Mouse (Mus musculus) kidney, postnatal 36 days (tissue): ENCODE measurements around the gene Nelfa.
"Not testable (repeated sequence)": the region's sequence is repeated elsewhere in the genome, so short reads cannot be mapped to it uniquely, and the experiment has no call there.

Experiments
- DNase-seq, 2 experiments: peaks; one replicate each; pipeline ENCODE4 v3.0.0; 2021 to 2022; ENCODE audit warnings: mixed read lengths in 2 of 2

Nelfa gene

DNA sequence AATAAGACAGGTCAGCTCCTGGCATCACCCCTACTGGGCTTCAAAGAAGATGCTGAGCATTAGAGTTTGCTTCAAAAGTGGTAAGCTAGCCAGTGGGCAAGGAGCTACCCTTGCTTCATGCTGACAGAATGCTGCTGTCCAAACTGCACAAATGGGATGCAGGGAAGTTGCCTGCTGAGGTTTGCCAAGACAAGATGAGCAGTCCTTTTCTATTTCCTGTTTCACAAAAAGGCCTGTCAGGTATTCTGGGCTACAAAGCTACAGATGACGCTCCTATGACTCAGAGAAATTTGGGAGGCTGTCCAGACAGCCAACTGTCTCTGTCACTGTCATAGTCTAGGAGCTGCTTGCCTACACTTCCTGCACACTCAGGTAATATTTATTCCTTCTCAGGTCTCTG is 16.7 kb downstream of the Nelfa start:
- DNase-seq, result no peak

- DNase-seq, result peak in 1 of 2 experiments; percentile 36
Observed at GRCm38 (mm10) chr5:33916616-33917015, 19.6 kb downstream of the Nelfa start.

DNA sequence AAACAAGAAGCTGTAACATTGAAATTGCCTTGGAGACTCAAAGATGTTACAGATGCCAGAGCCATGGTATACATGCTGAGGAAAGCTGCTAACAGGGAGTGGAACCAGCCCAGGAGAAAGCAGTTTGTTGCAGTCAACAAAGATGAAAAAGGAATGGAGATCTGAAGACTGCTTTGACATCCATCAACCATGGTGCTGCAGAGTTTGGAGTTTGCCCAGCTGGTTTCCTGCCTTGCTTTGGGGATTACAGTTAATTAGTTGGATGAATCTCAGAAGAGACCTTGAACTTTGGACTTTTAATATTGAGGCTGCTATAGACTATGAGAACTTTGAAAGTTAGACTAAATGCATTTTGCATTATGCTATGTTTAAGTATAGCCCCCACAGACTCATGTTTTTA is 21.2 kb downstream of the Nelfa start:
- DNase-seq, result not testable (repeated sequence)

DNA sequence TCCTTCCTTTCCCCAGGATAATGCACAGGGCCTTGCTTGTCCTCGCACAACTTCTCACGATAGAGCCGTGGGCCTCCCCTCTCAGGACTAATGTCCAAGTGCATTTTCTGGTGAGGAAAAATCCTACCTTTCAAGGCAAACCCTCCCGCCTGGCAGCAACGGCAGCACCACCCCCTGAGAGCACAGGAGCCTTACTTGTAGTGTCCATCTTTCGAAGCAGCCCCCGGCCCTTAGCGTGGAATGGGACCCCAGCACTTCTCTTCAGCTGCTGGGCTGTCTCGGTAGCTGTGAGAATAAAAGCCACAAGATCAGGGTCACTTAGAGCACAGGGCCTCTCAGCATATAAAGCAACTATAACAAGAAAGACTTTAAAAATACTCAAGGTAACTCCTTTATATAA is 33.0 kb downstream of the Nelfa start:
- no peak for DNase-seq

DNA sequence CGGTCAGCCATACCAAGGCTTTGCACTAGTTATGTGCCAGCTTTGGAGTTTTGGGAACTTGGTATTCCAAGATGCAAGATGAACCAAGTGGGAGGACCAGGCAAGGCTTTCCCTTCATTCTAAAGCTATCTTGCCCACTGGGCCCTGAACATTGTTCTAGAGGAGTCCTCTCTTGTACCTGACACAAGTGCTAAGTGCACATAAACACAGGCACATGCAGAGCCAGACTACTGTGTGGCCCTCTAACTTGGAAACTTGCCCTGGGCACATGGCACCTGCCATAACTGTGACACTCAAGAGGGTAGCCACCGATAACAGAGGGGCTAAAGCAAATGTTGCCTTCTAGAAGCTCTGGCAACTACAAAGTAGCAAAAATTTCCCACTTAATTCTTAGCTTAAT is 33.5 kb downstream of the Nelfa start:
- DNase-seq, result no peak

GRCm38 (mm10) chr5:33901278-33901677 is 34.9 kb downstream of the Nelfa start:
- DNase-seq, result no peak

- no peak for DNase-seq
Observed at GRCm38 (mm10) chr5:33900701-33901263, 35.4 kb downstream of the Nelfa start.

DNA sequence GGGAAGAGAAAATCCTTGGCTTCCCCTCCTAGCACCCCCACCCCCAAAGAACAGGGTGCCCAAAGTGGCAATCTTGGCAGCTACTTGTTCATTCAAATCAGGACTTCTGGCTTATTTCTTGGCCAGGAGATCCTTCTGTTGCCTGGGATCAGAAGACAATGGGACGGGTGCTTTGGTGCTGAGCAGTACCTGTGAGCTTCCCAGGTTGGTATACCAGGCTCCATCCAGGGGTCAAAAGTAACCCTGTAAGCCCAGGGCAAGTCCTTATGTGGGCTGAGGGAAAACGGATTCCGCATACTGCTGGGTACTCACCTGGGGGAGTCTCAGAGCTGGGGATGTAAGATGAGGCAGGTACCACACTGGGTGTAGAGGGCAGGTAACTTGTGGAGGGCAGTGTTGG is 36.1 kb downstream of the Nelfa start:
- DNase-seq, result no peak

- no peak for DNase-seq
Observed at GRCm38 (mm10) chr5:33899245-33899644, 37.0 kb downstream of the Nelfa start.

DNA sequence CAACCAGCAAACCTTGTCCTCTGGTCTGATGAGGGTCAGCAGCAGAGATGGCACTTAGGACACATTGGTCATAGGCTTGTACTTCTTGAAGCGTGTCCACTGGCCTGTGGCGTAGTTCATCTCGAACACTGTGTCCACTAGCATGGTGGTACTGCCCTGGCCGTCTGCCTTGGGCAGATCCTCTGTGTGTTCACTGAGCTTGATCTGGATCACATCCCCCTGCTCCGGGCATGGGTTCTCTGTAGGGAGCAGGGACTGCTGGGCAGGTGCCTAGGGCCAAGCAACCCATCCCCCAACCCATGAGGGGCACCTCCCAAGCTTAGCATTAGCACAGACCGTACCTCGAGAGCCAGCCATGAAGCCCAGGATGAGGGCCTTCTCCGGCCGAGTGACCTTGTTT is 37.5 kb downstream of the Nelfa start:
- DNase-seq, result peak in 1 of 2 experiments; percentile 50

DNA sequence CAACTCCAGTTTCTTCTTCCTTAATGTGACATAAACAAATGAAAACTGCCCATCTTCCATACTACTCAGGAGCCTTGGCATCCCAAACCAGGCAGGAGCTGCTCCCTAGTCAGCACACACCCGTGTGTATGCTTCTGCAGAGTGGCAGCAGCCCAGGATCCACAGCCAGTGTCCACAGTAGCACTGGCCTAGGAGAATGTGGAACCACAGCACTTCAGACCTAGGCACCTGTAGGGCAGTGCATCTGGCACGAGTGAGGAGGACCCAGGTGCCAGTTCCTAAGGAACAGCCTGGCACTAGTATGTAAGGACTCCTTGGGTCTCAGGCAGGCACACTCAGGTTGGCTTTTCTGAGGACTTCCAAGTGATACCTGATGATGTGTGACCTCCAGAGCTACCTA is 39.1 kb downstream of the Nelfa start:
- DNase-seq, result no peak

GRCm38 (mm10) chr5:33895116-33895515 is 41.1 kb downstream of the Nelfa start:
- DNase-seq, result no peak

DNA sequence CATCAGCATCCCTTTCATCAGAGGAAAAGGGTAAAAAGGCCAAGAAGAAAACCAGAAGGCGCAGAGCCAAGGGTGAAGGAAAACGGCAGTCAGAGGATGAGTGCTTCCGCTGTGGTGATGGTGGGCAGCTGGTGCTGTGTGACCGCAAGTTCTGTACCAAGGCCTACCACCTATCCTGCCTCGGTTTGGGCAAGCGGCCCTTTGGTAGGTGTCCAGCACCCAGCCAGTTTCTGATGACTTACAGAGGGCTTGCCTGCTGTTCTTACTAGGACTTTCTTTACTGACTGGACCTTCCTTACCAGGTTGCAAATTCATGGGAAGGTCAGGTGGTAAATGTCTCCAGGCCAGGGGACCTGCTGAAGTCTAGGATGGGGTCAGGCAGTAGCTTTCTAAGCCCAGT is 42.8 kb downstream of the Nelfa start:
- DNase-seq, result no peak

DNA sequence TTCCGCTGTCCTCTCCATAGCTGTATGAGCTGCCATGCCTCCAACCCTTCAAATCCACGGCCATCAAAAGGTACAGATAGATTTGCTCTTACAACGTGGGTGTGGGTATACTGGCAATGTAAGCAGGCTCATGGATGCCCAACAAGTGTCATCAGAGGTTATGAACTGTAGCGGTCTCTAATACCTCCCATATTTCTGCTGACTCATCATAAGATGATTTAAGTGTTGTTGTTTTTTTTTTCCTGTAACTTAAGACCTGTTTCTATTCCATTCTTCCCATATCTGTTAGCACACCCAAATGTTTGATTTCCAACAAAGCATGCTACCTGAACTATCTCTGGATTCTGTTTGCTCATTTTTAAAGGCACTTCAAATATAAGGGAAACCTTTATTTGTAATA is 55.1 kb downstream of the Nelfa start:
- DNase-seq, result no peak

DNA sequence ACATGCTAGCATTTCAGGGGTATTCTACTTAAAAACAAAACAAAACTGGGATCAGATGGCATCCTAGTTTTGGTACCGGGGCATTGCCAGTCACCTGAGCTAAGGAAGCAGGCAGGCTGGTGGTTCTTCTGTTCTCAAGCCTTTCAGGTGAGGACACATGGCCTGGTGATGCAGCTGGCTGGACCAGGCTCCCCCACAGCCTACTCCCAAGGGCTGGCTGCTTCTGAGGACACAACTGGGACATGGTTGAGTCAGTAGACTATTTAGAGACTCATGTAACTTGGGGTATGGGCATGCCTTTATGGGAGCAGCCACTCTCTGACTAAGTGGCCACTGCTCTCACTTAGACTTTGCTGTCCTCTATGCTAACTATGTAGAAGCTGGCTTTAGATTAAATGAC is 60.7 kb downstream of the Nelfa start:
- DNase-seq, result no peak

DNA sequence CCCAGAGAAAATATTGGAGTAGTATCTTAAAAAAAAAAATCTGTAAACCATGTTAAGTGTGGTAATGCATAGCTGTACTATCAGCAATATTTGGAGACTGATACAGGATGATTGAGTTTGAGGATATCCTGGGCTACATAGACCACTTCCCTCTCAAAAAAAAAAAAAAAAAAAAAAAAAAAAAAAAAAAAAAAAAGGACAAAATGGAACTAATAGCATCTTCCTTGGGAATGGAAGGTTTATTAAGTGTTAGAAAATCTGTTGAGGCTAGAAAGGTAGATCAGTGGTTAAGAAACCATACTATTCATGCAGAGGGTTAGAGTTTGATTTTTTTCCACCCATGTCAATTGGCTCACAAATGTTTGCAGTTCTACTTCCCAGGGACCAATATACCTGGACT is 78.5 kb downstream of the Nelfa start:
- DNase-seq, result no peak

- DNase-seq, result peak; percentile 10 to 25
Observed at GRCm38 (mm10) chr5:33854019-33854418, 82.2 kb downstream of the Nelfa start.

DNA sequence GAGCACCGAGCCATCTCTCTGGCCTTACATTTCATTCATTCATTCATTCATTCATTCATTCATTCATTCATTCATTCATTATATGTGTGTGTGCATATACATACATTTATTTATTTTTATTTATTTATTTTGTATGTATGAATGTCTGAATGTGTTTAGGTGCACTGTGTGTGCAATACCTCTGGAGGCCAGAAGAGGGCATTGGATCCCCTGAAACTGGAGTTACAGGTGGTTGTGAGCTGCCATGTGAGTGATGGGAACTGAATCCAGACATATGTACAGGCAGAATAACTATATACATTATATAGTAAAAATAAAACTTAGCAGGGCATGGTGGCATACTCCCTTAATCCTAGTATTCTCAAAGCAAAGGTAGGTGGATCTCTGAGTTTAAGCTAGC is 83.1 kb downstream of the Nelfa start:
- DNase-seq, result peak in 1 of 2 experiments; percentile 11

DNA sequence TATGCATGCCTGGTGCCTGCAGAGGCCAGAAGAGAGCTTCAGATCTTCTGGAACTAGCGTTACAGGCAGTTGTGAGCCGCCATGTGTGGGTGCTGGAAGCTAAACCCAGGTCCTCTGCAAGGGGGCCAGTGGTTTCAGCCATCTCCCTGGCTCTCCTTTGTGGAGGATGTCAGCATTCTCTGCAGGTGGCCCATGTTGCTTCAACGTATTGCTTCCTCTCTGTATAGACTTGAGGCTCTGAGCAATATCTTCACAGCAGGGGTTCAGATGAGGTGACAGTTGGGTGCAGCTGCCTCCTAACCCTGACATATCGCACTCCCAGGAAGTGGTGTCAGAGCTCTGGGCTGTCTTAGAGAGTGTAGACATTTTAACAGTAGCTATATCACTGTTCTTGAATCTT is 84.7 kb downstream of the Nelfa start:
- DNase-seq, result no peak
